Mouse (Mus musculus) midbrain, embryonic 14.5 days (tissue): ENCODE results near the gene Vmn2r49. TPM values are rescaled to one million over a fixed set of nuclear protein-coding genes. Genes with fewer than 3 reads are reported as not detected.
"Not testable (repeated sequence)": the region's sequence is repeated elsewhere in the genome, so short reads cannot be mapped to it uniquely, and the experiment has no call there.

Source experiments
- ATAC-seq: fragments of 200-750 bp; cut with Nextera tagmentation; 2 replicates; pipeline ENCODE4 v1.8.0; 2017; ENCODE audit warnings: moderate number of reproducible peaks, moderate library complexity; ENCODE audit not compliant: low FRiP score, low TSS enrichment
- DNase-seq: peaks from one replicate; pipeline ENCODE4 v3.0.0-alpha.2; 2015
- H3K27ac ChIP-seq: fragments of 300-500 bp; sonication (generic); replicated peaks from 2 replicates; pipeline ENCODE4 v1.5.1; 2014; ENCODE audit warnings: mild to moderate bottlenecking, low read depth, low read length, moderate library complexity
- H3K27me3 ChIP-seq: fragments of 300-500 bp; sonication (generic); 2 replicates; pipeline ENCODE4 v1.6.1; 2014; ENCODE audit warnings: low read length, control low read depth, mixed read lengths; ENCODE audit not compliant: control insufficient read depth, insufficient read depth
- H3K36me3 ChIP-seq: fragments of 300-500 bp; sonication (generic); 2 replicates; pipeline ENCODE4 v1.6.1; 2014; ENCODE audit warnings: low read length, control low read depth; ENCODE audit not compliant: control insufficient read depth, insufficient read depth
- H3K4me1 ChIP-seq: fragments of 300-500 bp; sonication (generic); 2 replicates; pipeline ENCODE4 v1.6.1; 2014; ENCODE audit warnings: mild to moderate bottlenecking, antibody characterized with exemption, low read length, control low read depth; ENCODE audit not compliant: control insufficient read depth, insufficient read depth
- H3K4me2 ChIP-seq: fragments of 300-500 bp; sonication (generic); 2 replicates; pipeline ENCODE4 v1.6.1; 2014; ENCODE audit warnings: mild to moderate bottlenecking, low read length, moderate library complexity
- H3K4me3 ChIP-seq: fragments of 300-500 bp; sonication (generic); replicated peaks from 2 replicates; pipeline ENCODE4 v1.5.1; 2014; ENCODE audit warnings: low read depth, low read length
- H3K9ac ChIP-seq: fragments of 300-500 bp; sonication (generic); replicated peaks from 2 replicates; pipeline ENCODE4 v1.6.1; 2014; ENCODE audit warnings: mild to moderate bottlenecking, low read length, moderate library complexity
- H3K9me3 ChIP-seq: fragments of 300-500 bp; sonication (generic); 2 replicates; pipeline ENCODE4 v1.6.1; 2016; ENCODE audit warnings: low read length, control low read depth, mixed read lengths; ENCODE audit not compliant: control insufficient read depth
- WGBS: fragments of 180-500 bp; shearing (Covaris S2); extraction: QIAGEN DNeasy Blood & Tissue Kit; methylation state at CpG from one replicate; pipeline ENCODE4 v1.1.7; 2014; 5-methylcytosine and 5-hydroxymethylcytosine counted together
- polyA plus RNA-seq: library from polyadenylated mRNA; unstranded; fragments of >200 nt; fragmentation: Nextera tagmentation; extraction: Ambion mirVana; gene quantifications from 2 replicates; pipeline ENCODE4 v1.2.1, GENCODE M21; 2014

The Vmn2r49 gene
- polyA plus RNA-seq = not detected in 2 replicates

DNA sequence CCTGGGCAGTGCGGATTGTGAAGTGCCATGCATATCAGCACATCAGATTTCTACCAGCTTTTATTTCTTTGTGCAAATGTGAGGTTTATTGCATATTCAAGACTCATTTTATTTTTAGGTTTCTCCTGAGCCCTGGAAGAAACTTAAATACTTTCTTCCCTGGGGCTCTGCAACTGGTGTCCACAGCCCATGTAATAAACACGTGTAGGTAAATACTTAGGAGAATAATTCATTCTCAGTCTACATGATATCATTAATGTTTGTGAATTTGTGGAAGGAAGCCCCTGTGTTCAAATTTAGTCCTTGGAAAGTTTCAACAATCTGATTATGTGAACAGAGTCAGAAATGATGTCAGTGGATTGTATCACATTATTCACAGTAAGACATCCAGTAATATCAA lies at the start of gene Vmn2r49:
Gene Vmn2r49 (minus strand): TSS at position 101 of the 400 bp plus-strand sequence.
- not testable (repeated sequence) for H3K4me1 ChIP-seq, DNase-seq, ATAC-seq, H3K4me3 ChIP-seq, H3K27ac ChIP-seq, H3K27me3 ChIP-seq, H3K9ac ChIP-seq, H3K4me2 ChIP-seq, H3K36me3 ChIP-seq, H3K9me3 ChIP-seq
- WGBS = no CpG with 5 or more reads among the region's 2 CpGs

DNA sequence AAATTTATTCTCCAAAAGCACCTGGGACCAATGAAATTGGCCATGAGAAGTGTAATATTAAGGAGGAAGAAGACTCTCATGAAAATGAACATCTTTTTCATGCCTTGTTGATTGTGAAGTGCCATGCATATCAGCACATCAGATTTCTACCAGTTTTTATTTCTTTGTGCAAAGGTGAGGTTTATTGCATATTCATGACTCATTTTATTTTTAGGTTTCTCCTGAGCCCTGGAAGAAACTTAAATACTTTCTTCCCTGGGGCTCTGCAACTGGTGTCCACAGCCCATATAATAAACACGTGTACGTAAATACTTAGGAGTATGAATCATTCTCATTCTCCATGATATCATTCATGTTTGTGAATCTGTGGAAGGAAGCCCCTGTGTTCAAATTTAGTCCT lies 38.6 kb downstream of the Vmn2r49 start, which contains the start of gene Vmn2r48:
Gene Vmn2r48 (minus strand): TSS at position 101 of the 400 bp plus-strand sequence.
- not testable (repeated sequence) for H3K9ac ChIP-seq, H3K4me1 ChIP-seq, H3K27me3 ChIP-seq, H3K4me3 ChIP-seq, H3K27ac ChIP-seq, ATAC-seq, DNase-seq, H3K4me2 ChIP-seq, H3K9me3 ChIP-seq, H3K36me3 ChIP-seq
- WGBS = 86% methylated on average over 2 of the region's 2 CpGs

Other genes with a start within 250 kb of the Vmn2r49 start
- gene Vmn2r46, start 221.7 kb downstream of the Vmn2r49 start, polyA plus RNA-seq = not detected in 2 replicates
- not detected in 2 replicates for gene Vmn2r47, start 150.9 kb downstream of the Vmn2r49 start, polyA plus RNA-seq
- gene Vmn2r48, start 38.7 kb downstream of the Vmn2r49 start, polyA plus RNA-seq = not detected in 2 replicates
- not detected in 2 replicates for gene Vmn2r50, start 61.0 kb upstream of the Vmn2r49 start, polyA plus RNA-seq
- not detected in 2 replicates for gene Vmn2r51, start 113.5 kb upstream of the Vmn2r49 start, polyA plus RNA-seq
- gene Vmn2r52, start 184.3 kb upstream of the Vmn2r49 start, polyA plus RNA-seq = not detected in 2 replicates